Mouse (Mus musculus): Measurements from ENCODE around the gene Mrm2. TPM values are rescaled to one million over a fixed set of nuclear protein-coding genes. Genes with fewer than 3 reads are reported as not detected.

Gene Mrm2
- polyA plus RNA-seq, 1 experiment from 2014 or later: 22.9 TPM

- Histone ChIP-seq H3K36me3 (replicated peaks) (peaks cover 36% of the 10 kb centered on the region), H3K9me3 (peaks cover 6% of the 10 kb centered on the region; the same call in 1 of the 2 replicates), H3K4me1 (0 out of 2 replicates have a peak, but pooled peaks cover 4% of the 10 kb centered on the region), H3K27me3 (ENCODE audit: poor library complexity, severe bottlenecking) (no peaks in the 10 kb centered on the region), H3K27ac (no peak overlapping the region), H3K4me3 (no peak overlapping the region)
- DNase-seq (ENCODE audit: extremely low spot score, low spot score): no peak
- 96% methylated on average over 5 of the region's 5 CpGs for WGBS
Measured at GRCm38 (mm10) chr5:140364415-140364814, 32.7 kb upstream of the Mrm2 start.

- Histone ChIP-seq H3K4me3 (no peak overlapping the region), H3K27ac (no peak overlapping the region), H3K36me3 (replicated peaks) (peaks cover 60% of the 10 kb centered on the region), H3K4me1 (0 out of 2 replicates have a peak, but pooled peaks cover 4% of the 10 kb centered on the region), H3K9me3 (peaks cover 6% of the 10 kb centered on the region; the same call in 1 of the 2 replicates), H3K27me3 (ENCODE audit: poor library complexity, severe bottlenecking) (no peaks in the 10 kb centered on the region)
- 78% methylated on average over 14 of the region's 14 CpGs for WGBS
- DNase-seq (ENCODE audit: extremely low spot score, low spot score): no peak
Measured at GRCm38 (mm10) chr5:140359930-140360674, 28.4 kb upstream of the Mrm2 start.

GRCm38 (mm10) chr5:140357466-140357865, 25.8 kb upstream of the Mrm2 start:
- Histone ChIP-seq H3K4me1 (0 out of 2 replicates have a peak, but pooled peaks cover 4% of the 10 kb centered on the region), H3K36me3 (replicated peaks) (peaks cover 73% of the 10 kb centered on the region), H3K9me3 (no peaks in the 10 kb centered on the region), H3K4me3 (no peak overlapping the region), H3K27ac (no peak overlapping the region), H3K27me3 (ENCODE audit: poor library complexity, severe bottlenecking) (no peaks in the 10 kb centered on the region)
- DNase-seq (ENCODE audit: extremely low spot score, low spot score): no peak
- WGBS: 100% methylated on average over 3 of the region's 3 CpGs

- no peak for DNase-seq (ENCODE audit: extremely low spot score, low spot score)
- H3K27ac ChIP-seq: 0 out of 2 replicates have a peak overlapping the region, but pooled peaks have one; percentile 44
- no peak overlapping the region for H3K4me3 ChIP-seq
- H3K9me3 ChIP-seq: no peaks in the 10 kb centered on the region
- peaks cover 88% of the 10 kb centered on the region for H3K36me3 ChIP-seq (replicated peaks)
- WGBS: 92% methylated on average over 11 of the region's 11 CpGs
- no peaks in the 10 kb centered on the region for H3K27me3 ChIP-seq (ENCODE audit: poor library complexity, severe bottlenecking)
- H3K4me1 ChIP-seq: no peaks in the 10 kb centered on the region
Measured at GRCm38 (mm10) chr5:140355934-140356333, 24.2 kb upstream of the Mrm2 start.

GRCm38 (mm10) chr5:140352352-140352751, 20.7 kb upstream of the Mrm2 start:
- no peak overlapping the region for H3K27ac ChIP-seq
- H3K36me3 ChIP-seq (replicated peaks): peaks cover 90% of the 10 kb centered on the region
- no peak overlapping the region for H3K4me3 ChIP-seq
- H3K27me3 ChIP-seq (ENCODE audit: poor library complexity, severe bottlenecking): no peaks in the 10 kb centered on the region
- DNase-seq (ENCODE audit: extremely low spot score, low spot score): no peak
- 98% methylated on average over 6 of the region's 6 CpGs for WGBS
- H3K4me1 ChIP-seq: no peaks in the 10 kb centered on the region
- no peaks in the 10 kb centered on the region for H3K9me3 ChIP-seq

- no peaks in the 10 kb centered on the region for H3K4me1 ChIP-seq
- no peak for DNase-seq (ENCODE audit: extremely low spot score, low spot score)
- no peak overlapping the region for H3K27ac ChIP-seq
- 96% methylated on average over 8 of the region's 8 CpGs for WGBS
- H3K4me3 ChIP-seq: no peak overlapping the region
- H3K27me3 ChIP-seq (ENCODE audit: poor library complexity, severe bottlenecking): no peaks in the 10 kb centered on the region
- H3K9me3 ChIP-seq: no peaks in the 10 kb centered on the region
- peaks cover 90% of the 10 kb centered on the region for H3K36me3 ChIP-seq (replicated peaks)
Measured at GRCm38 (mm10) chr5:140350731-140351497, 19.2 kb upstream of the Mrm2 start.

GRCm38 (mm10) chr5:140349882-140350281, 18.2 kb upstream of the Mrm2 start:
- Histone ChIP-seq H3K4me3 (no peak overlapping the region), H3K27me3 (ENCODE audit: poor library complexity, severe bottlenecking) (no peaks in the 10 kb centered on the region), H3K9me3 (no peaks in the 10 kb centered on the region), H3K4me1 (no peaks in the 10 kb centered on the region), H3K36me3 (replicated peaks) (peaks cover 89% of the 10 kb centered on the region), H3K27ac (no peak overlapping the region)
- DNase-seq (ENCODE audit: extremely low spot score, low spot score): no peak
- 96% methylated on average over 9 of the region's 9 CpGs for WGBS

- Histone ChIP-seq H3K4me1 (no peaks in the 10 kb centered on the region), H3K27ac (no peak overlapping the region), H3K9me3 (no peaks in the 10 kb centered on the region), H3K4me3 (no peak overlapping the region), H3K36me3 (replicated peaks) (peaks cover 81% of the 10 kb centered on the region), H3K27me3 (ENCODE audit: poor library complexity, severe bottlenecking) (no peaks in the 10 kb centered on the region)
- DNase-seq (ENCODE audit: extremely low spot score, low spot score): no peak
- WGBS: 83% methylated on average over 1 of the region's 1 CpGs
Measured at GRCm38 (mm10) chr5:140346050-140346449, 14.4 kb upstream of the Mrm2 start.

GRCm38 (mm10) chr5:140345244-140345643, 13.5 kb upstream of the Mrm2 start:
- Histone ChIP-seq H3K27me3 (ENCODE audit: poor library complexity, severe bottlenecking) (no peaks in the 10 kb centered on the region), H3K36me3 (replicated peaks) (peaks cover 81% of the 10 kb centered on the region), H3K4me3 (no peak overlapping the region), H3K4me1 (no peaks in the 10 kb centered on the region), H3K27ac (no peak overlapping the region), H3K9me3 (no peaks in the 10 kb centered on the region)
- no peak for DNase-seq (ENCODE audit: extremely low spot score, low spot score)
- WGBS: 93% methylated on average over 4 of the region's 4 CpGs

- H3K27ac ChIP-seq: no peak overlapping the region
- WGBS: 86% methylated on average over 4 of the region's 4 CpGs
- H3K9me3 ChIP-seq: peaks cover 9% of the 10 kb centered on the region; the same call in 1 of the 2 replicates
- peaks cover 90% of the 10 kb centered on the region for H3K36me3 ChIP-seq (replicated peaks)
- H3K4me3 ChIP-seq: no peak overlapping the region
- H3K27me3 ChIP-seq (ENCODE audit: poor library complexity, severe bottlenecking): no peaks in the 10 kb centered on the region
- no peak for DNase-seq (ENCODE audit: extremely low spot score, low spot score)
- no peaks in the 10 kb centered on the region for H3K4me1 ChIP-seq
Measured at GRCm38 (mm10) chr5:140342880-140343279, 11.2 kb upstream of the Mrm2 start.

GRCm38 (mm10) chr5:140339836-140340235, 8.1 kb upstream of the Mrm2 start:
- Histone ChIP-seq H3K27ac (no peak overlapping the region), H3K4me1 (no peaks in the 10 kb centered on the region), H3K4me3 (no peak overlapping the region), H3K9me3 (peaks cover 9% of the 10 kb centered on the region; the same call in 1 of the 2 replicates), H3K27me3 (ENCODE audit: poor library complexity, severe bottlenecking) (no peaks in the 10 kb centered on the region), H3K36me3 (replicated peaks) (peaks cover 90% of the 10 kb centered on the region)
- no peak for DNase-seq (ENCODE audit: extremely low spot score, low spot score)
- WGBS: 89% methylated on average over 3 of the region's 3 CpGs

GRCm38 (mm10) chr5:140338779-140339178, 7.1 kb upstream of the Mrm2 start:
- DNase-seq (ENCODE audit: extremely low spot score, low spot score): no peak
- Histone ChIP-seq H3K9me3 (peaks cover 9% of the 10 kb centered on the region; the same call in 1 of the 2 replicates), H3K36me3 (replicated peaks) (peaks cover 81% of the 10 kb centered on the region), H3K4me3 (no peak overlapping the region), H3K4me1 (no peaks in the 10 kb centered on the region), H3K27me3 (ENCODE audit: poor library complexity, severe bottlenecking) (no peaks in the 10 kb centered on the region), H3K27ac (no peak overlapping the region)
- WGBS: 96% methylated on average over 4 of the region's 4 CpGs

- Histone ChIP-seq H3K27ac (no peak overlapping the region), H3K4me1 (peaks cover 10% of the 10 kb centered on the region), H3K4me3 (no peak overlapping the region), H3K9me3 (peaks cover 9% of the 10 kb centered on the region; the same call in 1 of the 2 replicates), H3K36me3 (replicated peaks) (peaks cover 68% of the 10 kb centered on the region), H3K27me3 (ENCODE audit: poor library complexity, severe bottlenecking) (no peaks in the 10 kb centered on the region)
- 91% methylated on average over 1 of the region's 1 CpGs for WGBS
- peak; percentile 35 for DNase-seq (ENCODE audit: extremely low spot score, low spot score)
Measured at GRCm38 (mm10) chr5:140336680-140337079, 5.0 kb upstream of the Mrm2 start.
